In the genomic region with DNA sequence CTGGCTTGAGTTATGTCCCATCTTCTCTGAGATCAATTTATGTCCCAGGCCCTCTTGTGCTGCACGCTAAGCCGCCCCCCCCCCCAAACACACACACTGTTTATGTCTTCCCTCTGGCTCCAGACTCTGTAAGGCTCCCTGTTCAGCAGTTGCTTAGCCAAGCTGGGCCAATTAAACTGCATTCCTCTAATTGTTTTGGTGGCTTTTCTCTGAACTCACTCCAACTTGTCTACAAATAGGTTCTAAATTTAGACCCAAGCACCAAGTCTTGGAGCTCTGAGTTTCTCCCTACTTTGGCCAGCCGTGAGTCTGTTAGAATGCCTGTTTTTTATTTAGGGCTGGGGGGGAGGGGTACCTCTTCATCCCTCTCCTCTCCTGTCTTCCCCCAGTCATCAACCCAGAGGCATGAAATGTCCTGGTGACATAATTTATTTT, we compare ENCODE assay signal across 10 mouse cellular contexts.
DNase-seq lines count a peak whose midpoint lies in the region; ATAC-seq and TF ChIP-seq lines count a peak whose summit lies in the region.
"Had no signal": no experiment of that assay in that cellular context is flagged by ENCODE, and none has a peak within 500 bp of the region (broad histone marks: within the 10 kb centered on the region; RNA-seq: fewer than 3 reads in every experiment).

No protein-coding gene starts in this region.

- no peak overlapping the region for H3K9ac ChIP-seq in lung, embryonic 14.5 days
- no peak overlapping the region for H3K9ac ChIP-seq in kidney, embryonic 15.5 days
- no peak overlapping the region for H3K9ac ChIP-seq in neural tube, embryonic 13.5 days
- H3K9ac ChIP-seq in hindbrain, embryonic 16.5 days (ENCODE audit: low read depth, low read length): no peak overlapping the region
- H3K9ac ChIP-seq: hindbrain, embryonic 15.5 days had no signal

- H3K4me3 ChIP-seq in lung, embryonic 14.5 days (ENCODE audit: low read depth, low read length): no peak overlapping the region
- no peak overlapping the region for H3K4me3 ChIP-seq in lung, adult 2 months (replicated peaks; ENCODE audit: extremely low read depth, low read depth, low read length)
- H3K4me3 ChIP-seq in kidney, embryonic 15.5 days (replicated peaks): no peak overlapping the region
- no peak overlapping the region for H3K4me3 ChIP-seq in neural tube, embryonic 13.5 days
- no peak overlapping the region for H3K4me3 ChIP-seq in hindbrain, embryonic 16.5 days (ENCODE audit: low read length)
- H3K4me3 ChIP-seq: hindbrain, embryonic 15.5 days had no signal

- no peak overlapping the region for H3K4me2 ChIP-seq in lung, embryonic 14.5 days
- no peak overlapping the region for H3K4me2 ChIP-seq in kidney, embryonic 15.5 days
- H3K4me2 ChIP-seq in neural tube, embryonic 13.5 days: no peak overlapping the region
- no peak overlapping the region for H3K4me2 ChIP-seq in hindbrain, embryonic 16.5 days (ENCODE audit: low read length)
- H3K4me2 ChIP-seq: hindbrain, embryonic 15.5 days had no signal

- peak; percentile 97 for ATAC-seq in lung, embryonic 14.5 days (ENCODE audit: insufficient read depth)
- peak; percentile 90; the same call in 1 of the 2 replicates for ATAC-seq in kidney, embryonic 15.5 days (replicated peaks; ENCODE audit: low FRiP score)
- 0 out of 2 replicates have a peak, but pooled peaks have one; percentile 42 for ATAC-seq in neural tube, embryonic 13.5 days (ENCODE audit: low read depth)
- ATAC-seq in hindbrain, embryonic 16.5 days: no peak

- no peak for TF ChIP-seq CTCF in lung, embryonic 14.5 days (IDR thresholded peaks at IDR 0.05; ENCODE audit: low read depth)
- TF ChIP-seq CTCF in lung, adult 2 months (IDR thresholded peaks at IDR 0.05; ENCODE audit: insufficient read depth, low read length): no peak

- no peaks in the 10 kb centered on the region for H3K9me3 ChIP-seq in lung, embryonic 14.5 days (ENCODE audit: low read depth, low read length)
- H3K9me3 ChIP-seq in kidney, embryonic 15.5 days (replicated peaks): no peaks in the 10 kb centered on the region
- H3K9me3 ChIP-seq in neural tube, embryonic 13.5 days: no peaks in the 10 kb centered on the region
- H3K9me3 ChIP-seq in hindbrain, embryonic 16.5 days (ENCODE audit: control insufficient read depth, low read length): no peaks in the 10 kb centered on the region
- H3K9me3 ChIP-seq: hindbrain, embryonic 15.5 days had no signal

- H3K36me3 ChIP-seq in lung, embryonic 14.5 days (ENCODE audit: insufficient read depth): no peaks in the 10 kb centered on the region
- H3K36me3 ChIP-seq in kidney, embryonic 15.5 days: no peaks in the 10 kb centered on the region
- H3K36me3 ChIP-seq in neural tube, embryonic 13.5 days: no peaks in the 10 kb centered on the region
- H3K36me3 ChIP-seq in hindbrain, embryonic 16.5 days (ENCODE audit: control insufficient read depth, insufficient read depth, low read length): no peaks in the 10 kb centered on the region
- H3K36me3 ChIP-seq: hindbrain, embryonic 15.5 days had no signal

- peak; percentile 88 for DNase-seq in lung, embryonic 14.5 days
- DNase-seq in lung, adult 2 months: no peak
- DNase-seq in fibroblast of lung, adult 2 months (ENCODE audit: low read depth): peak; percentile 15
- DNase-seq in MN1 (ENCODE audit: low spot score): no peak
- DNase-seq in spleen, postnatal 14 days (ENCODE audit: low spot score in 2 of 2): no peak
- DNase-seq: cerebellum, adult 9-11 months had no signal

- WGBS in lung, embryonic 14.5 days: 14% methylated on average over 3 of the region's 3 CpGs
- WGBS in lung, adult 2 months: 31% methylated on average over 3 of the region's 3 CpGs
- WGBS in kidney, embryonic 15.5 days: 4% methylated on average over 3 of the region's 3 CpGs
- 15% methylated on average over 3 of the region's 3 CpGs for WGBS in neural tube, embryonic 13.5 days
- 34% methylated on average over 2 of the region's 3 CpGs for WGBS in hindbrain, embryonic 16.5 days

- no peaks in the 10 kb centered on the region for H3K27me3 ChIP-seq in lung, embryonic 14.5 days (ENCODE audit: insufficient read depth, low read length)
- H3K27me3 ChIP-seq in kidney, embryonic 15.5 days: no peaks in the 10 kb centered on the region
- no peaks in the 10 kb centered on the region for H3K27me3 ChIP-seq in neural tube, embryonic 13.5 days
- no peaks in the 10 kb centered on the region for H3K27me3 ChIP-seq in hindbrain, embryonic 16.5 days (replicated peaks; ENCODE audit: control insufficient read depth, insufficient read depth, low read length)
- H3K27me3 ChIP-seq: hindbrain, embryonic 15.5 days had no signal

- H3K27ac ChIP-seq in lung, embryonic 14.5 days (ENCODE audit: low read depth): peak overlapping the region; percentile 54; the same call in 1 of the 2 replicates
- H3K27ac ChIP-seq in kidney, embryonic 15.5 days: peak overlapping the region; percentile 76
- H3K27ac ChIP-seq in neural tube, embryonic 13.5 days (replicated peaks): no peak overlapping the region
- H3K27ac ChIP-seq in hindbrain, embryonic 16.5 days (ENCODE audit: low read depth, low read length): no peak overlapping the region
- H3K27ac ChIP-seq: hindbrain, embryonic 15.5 days had no signal

- H3K4me1 ChIP-seq in lung, embryonic 14.5 days (ENCODE audit: insufficient read depth): no peaks in the 10 kb centered on the region; the same call in 1 of the 2 replicates
- no peaks in the 10 kb centered on the region for H3K4me1 ChIP-seq in lung, adult 2 months (ENCODE audit: control insufficient read depth, insufficient read depth, low read length)
- peaks cover 35% of the 10 kb centered on the region for H3K4me1 ChIP-seq in kidney, embryonic 15.5 days
- peaks cover 36% of the 10 kb centered on the region for H3K4me1 ChIP-seq in neural tube, embryonic 13.5 days (replicated peaks)
- H3K4me1 ChIP-seq in hindbrain, embryonic 16.5 days (ENCODE audit: control insufficient read depth, insufficient read depth, low read depth, low read length): peaks cover 8% of the 10 kb centered on the region

- TF ChIP-seq POLR2A in lung, adult 2 months (IDR thresholded peaks at IDR 0.05; ENCODE audit: borderline replicate concordance, extremely low read depth, low read depth, low read length): no peak

Comparison
In these comparisons a context has a peak if more than half of its experiments do, and no peak if none do; other contexts are left out.
1. DNase-seq: peak in lung, embryonic 14.5 days (single experiment) and fibroblast of lung, adult 2 months (single experiment); none in lung, adult 2 months (single experiment), MN1 (single experiment) and spleen, postnatal 14 days (0 of 2).
2. H3K27ac ChIP-seq: peak in lung, embryonic 14.5 days (single experiment) and kidney, embryonic 15.5 days (single experiment); none in neural tube, embryonic 13.5 days (single experiment) and hindbrain, embryonic 16.5 days (single experiment).